Mouse (Mus musculus) G1E (cell line): ENCODE measurements at regions not wholly inside any gene's neighbourhood (a gene's known extent, or its start where the extent isn't known, plus 50 kb on each side); places are given as distances from the start of the nearest gene placed in this dataset.

ENCODE experiments used
- CTCF ChIP-seq: IDR thresholded peaks from 2 replicates; pipeline ENCODE4 v1.5.1; 2012; ENCODE audit warnings: low read depth, low read length, inconsistent platforms, mixed read lengths
- GATA1 ChIP-seq: IDR thresholded peaks from 2 replicates; pipeline ENCODE4 v1.6.1; 2012; ENCODE audit warnings: borderline replicate concordance, low read length, inconsistent platforms, mixed read lengths

- TF ChIP-seq CTCF, result no peak
- TF ChIP-seq GATA1, result no peak
Measured at GRCm38 (mm10) chr2:148114600-148114999, 67.8 kb upstream of the Foxa2 start.
